8 mouse cellular contexts compared by ENCODE assay signal in the genomic region with DNA sequence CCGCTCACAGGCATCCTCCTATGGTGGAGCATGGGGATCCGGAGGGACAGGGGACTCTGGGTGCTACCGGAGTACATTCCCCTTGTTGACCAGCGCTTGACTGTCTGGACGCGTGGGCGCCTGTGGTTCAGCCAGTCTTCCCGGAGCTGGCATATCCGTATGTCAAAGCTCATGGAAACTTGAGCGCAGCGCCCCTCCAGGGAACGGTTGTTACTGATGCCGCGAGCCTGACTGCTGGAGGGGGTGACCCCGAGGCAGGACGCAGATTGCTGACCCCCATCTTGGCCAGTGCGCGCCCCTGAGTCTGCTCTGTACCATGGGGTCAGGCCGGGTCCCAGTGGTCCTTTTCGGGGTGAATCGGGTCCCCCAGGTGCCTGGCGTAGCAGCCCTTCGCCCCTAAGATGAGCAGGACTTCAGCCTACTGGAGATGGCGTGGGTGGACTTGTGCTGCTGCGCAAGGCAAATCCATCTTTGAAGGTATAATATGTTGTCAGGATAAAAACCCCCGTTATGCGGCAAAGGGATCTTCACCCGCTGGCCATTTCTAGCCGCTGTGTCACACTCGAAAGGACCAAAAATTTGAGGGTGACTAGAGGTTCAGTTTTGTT. TPM values are rescaled to one million over a fixed set of nuclear protein-coding genes. Genes with fewer than 3 reads are reported as not detected.
DNase-seq lines count a peak whose midpoint lies in the region; ATAC-seq and TF ChIP-seq lines count a peak whose summit lies in the region.

No protein-coding gene starts in this region.

- peaks cover 15% of the 10 kb centered on the region for H3K4me1 ChIP-seq in liver, embryonic 11.5 days (replicated peaks; ENCODE audit: control insufficient read depth, insufficient read depth, low read length)
- 0 out of 2 replicates have a peak, but pooled peaks cover 5% of the 10 kb centered on the region for H3K4me1 ChIP-seq in midbrain, postnatal 0 days (ENCODE audit: insufficient read depth, low read length)

- peak; percentile 10 for TF ChIP-seq CTCF in C2C12 (IDR thresholded peaks at IDR 0.05; ENCODE audit: control insufficient read depth, insufficient read depth, insufficient read length)
- TF ChIP-seq CTCF in midbrain, postnatal 0 days (IDR thresholded peaks at IDR 0.05): peak; percentile 59

- peak; percentile 35 for ATAC-seq in liver, embryonic 11.5 days (replicated peaks; ENCODE audit: low FRiP score)
- ATAC-seq in midbrain, postnatal 0 days (ENCODE audit: low FRiP score): peak; percentile 64

- H3K27ac ChIP-seq in liver, embryonic 11.5 days (ENCODE audit: low read depth, low read length): peak overlapping the region; percentile 95
- H3K27ac ChIP-seq in midbrain, postnatal 0 days (ENCODE audit: low read depth, low read length): peak overlapping the region; percentile 49; the same call in 1 of the 2 replicates

- no peaks in the 10 kb centered on the region for H3K27me3 ChIP-seq in C2C12 (ENCODE audit: control insufficient read depth, insufficient read depth, insufficient read length)
- no peaks in the 10 kb centered on the region for H3K27me3 ChIP-seq in liver, embryonic 11.5 days (replicated peaks; ENCODE audit: control insufficient read depth, insufficient read depth, low read length)
- no peaks in the 10 kb centered on the region for H3K27me3 ChIP-seq in midbrain, postnatal 0 days (ENCODE audit: insufficient read depth, low read length)

- intact Hi-C loops in heart, postnatal 14 days (cut with DNase I): no loop called here

- under 1% methylated on average over 30 of the region's 30 CpGs for WGBS in liver, embryonic 11.5 days
- WGBS in midbrain, postnatal 0 days: 1% methylated on average over 30 of the region's 30 CpGs

- peak; percentile 63 to 72 for DNase-seq in cerebellum, adult 18-20 months
- DNase-seq in cerebellum, adult 9-10 months: no peak
- peak; percentile 87 for DNase-seq in embryo, embryonic 11 days
- peak; percentile 58 to 70 for DNase-seq in heart, postnatal 14 days
- no peak for DNase-seq in liver, embryonic 11.5 days (ENCODE audit: low spot score)
- peak; percentile 74 for DNase-seq in midbrain, postnatal 0 days (ENCODE audit: low spot score)
- peak; percentile 78 for DNase-seq in thymus, postnatal 14 days

- H3K79me2 ChIP-seq in C2C12 (ENCODE audit: control insufficient read depth, insufficient read depth): peaks cover 49% of the 10 kb centered on the region

- H3K79me3 ChIP-seq in C2C12 (ENCODE audit: low read depth): peaks cover 20% of the 10 kb centered on the region

- H3K36me3 ChIP-seq in C2C12 (ENCODE audit: control insufficient read depth, insufficient read depth): no peaks in the 10 kb centered on the region
- peaks cover 2% of the 10 kb centered on the region; the same call in 1 of the 2 replicates for H3K36me3 ChIP-seq in liver, embryonic 11.5 days (ENCODE audit: control insufficient read depth, insufficient read depth, low read length)
- no peaks in the 10 kb centered on the region for H3K36me3 ChIP-seq in midbrain, postnatal 0 days (ENCODE audit: insufficient read depth, low read length)

- H3K9me3 ChIP-seq in liver, embryonic 11.5 days (ENCODE audit: control insufficient read depth, low read length): no peaks in the 10 kb centered on the region
- H3K9me3 ChIP-seq in midbrain, postnatal 0 days (ENCODE audit: low read length): no peaks in the 10 kb centered on the region

- peak overlapping the region; percentile 95 for H3K9ac ChIP-seq in liver, embryonic 11.5 days (ENCODE audit: low read depth, low read length)
- peak overlapping the region; percentile 66 for H3K9ac ChIP-seq in midbrain, postnatal 0 days (replicated peaks; ENCODE audit: low read length, poor library complexity, severe bottlenecking)

- H3ac ChIP-seq in C2C12 (ENCODE audit: control insufficient read depth, insufficient read length, low read depth): peak overlapping the region; percentile 84

- H3K4me3 ChIP-seq in C2C12 (ENCODE audit: insufficient read depth, poor library complexity, severe bottlenecking): peak overlapping the region; percentile 54
- H3K4me3 ChIP-seq in liver, embryonic 11.5 days (ENCODE audit: low read depth, low read length): peak overlapping the region; percentile 90
- H3K4me3 ChIP-seq in midbrain, postnatal 0 days (ENCODE audit: low read depth, low read length): peak overlapping the region; percentile 53

- H3K4me2 ChIP-seq in liver, embryonic 11.5 days: peak overlapping the region; percentile 88
- peak overlapping the region; percentile 92 for H3K4me2 ChIP-seq in midbrain, postnatal 0 days (ENCODE audit: low read depth, low read length, poor library complexity, severe bottlenecking)

TF ChIP-seq in C2C12, 6 proteins besides CTCF, POLR2A, EP300 and RAD21:
- TF ChIP-seq USF1 (IDR thresholded peaks at IDR 0.05; ENCODE audit: low read depth) (no peak), MYOG (IDR thresholded peaks at IDR 0.05; ENCODE audit: control insufficient read depth, extremely low read depth, insufficient read length) (no peak), CEBPB (IDR thresholded peaks at IDR 0.05; ENCODE audit: low read depth) (no peak), MAX (IDR thresholded peaks at IDR 0.05) (no peak), FOSL1 (IDR thresholded peaks at IDR 0.05; ENCODE audit: insufficient read depth, low read length, poor library complexity, severe bottlenecking) (no peak), MYOD1 (IDR thresholded peaks at IDR 0.05; ENCODE audit: control insufficient read depth, insufficient read length, low read depth) (no peak)

RNA-seq across cellular contexts. Expression of gene Kmt5a, which starts 0.5 kb away (rescaled TPM):
- polyA plus RNA-seq in C2C12 (2012; fragmentation: generic; extraction: Trizol): 91.5 TPM
- total RNA-seq in heart, postnatal 14 days (2021): 100 to 1,000 TPM; 161 to 185 TPM
- 132 and 145 TPM in 2 replicates for polyA plus RNA-seq in liver, embryonic 11.5 days (2014; fragmentation: Nextera tagmentation; extraction: Ambion mirVana)
- 27.4 and 39.0 TPM in 2 replicates for total RNA-seq in midbrain, postnatal 0 days (2014; rRNA removed)
- 13.3 and 15.3 TPM in 2 replicates for polyA plus RNA-seq in midbrain, postnatal 0 days (2015; fragmentation: Nextera tagmentation; extraction: Ambion mirVana)

RNA-seq across cellular contexts. Expression of gene Sbno1, which starts 14.4 kb away (rescaled TPM):
- polyA plus RNA-seq in C2C12 (2012; fragmentation: generic; extraction: Trizol): 13.0 TPM
- total RNA-seq in heart, postnatal 14 days (2021): 10 to 100 TPM; 66.7 to 70.9 TPM
- 75.2 and 86.4 TPM in 2 replicates for polyA plus RNA-seq in liver, embryonic 11.5 days (2014; fragmentation: Nextera tagmentation; extraction: Ambion mirVana)
- total RNA-seq in midbrain, postnatal 0 days (2014; rRNA removed): 41.0 and 54.5 TPM in 2 replicates
- polyA plus RNA-seq in midbrain, postnatal 0 days (2015; fragmentation: Nextera tagmentation; extraction: Ambion mirVana): 68.9 and 80.4 TPM in 2 replicates

RNA-seq across cellular contexts. Expression of gene Rilpl2, which starts 38.0 kb away (rescaled TPM):
- polyA plus RNA-seq in C2C12 (2012; fragmentation: generic; extraction: Trizol): 22.8 TPM
- total RNA-seq in heart, postnatal 14 days (2021): 1 to 10 TPM; 8.8 to 9.5 TPM
- polyA plus RNA-seq in liver, embryonic 11.5 days (2014; fragmentation: Nextera tagmentation; extraction: Ambion mirVana): 18.7 and 19.8 TPM in 2 replicates
- 32.3 and 38.6 TPM in 2 replicates for total RNA-seq in midbrain, postnatal 0 days (2014; rRNA removed)
- polyA plus RNA-seq in midbrain, postnatal 0 days (2015; fragmentation: Nextera tagmentation; extraction: Ambion mirVana): 33.8 and 34.3 TPM in 2 replicates

RNA-seq across cellular contexts. Expression of gene Snrnp35, which starts 42.7 kb away (rescaled TPM):
- 23.8 TPM for polyA plus RNA-seq in C2C12 (2012; fragmentation: generic; extraction: Trizol)
- 10 to 100 TPM in 1 of 2 experiments, 1 to 10 TPM in 1; 9.6 to 13.1 TPM for total RNA-seq in heart, postnatal 14 days (2021)
- polyA plus RNA-seq in liver, embryonic 11.5 days (2014; fragmentation: Nextera tagmentation; extraction: Ambion mirVana): 13.6 and 14.0 TPM in 2 replicates
- total RNA-seq in midbrain, postnatal 0 days (2014; rRNA removed): 5.2 and 10.7 TPM in 2 replicates
- 10.1 and 13.0 TPM in 2 replicates for polyA plus RNA-seq in midbrain, postnatal 0 days (2015; fragmentation: Nextera tagmentation; extraction: Ambion mirVana)

Comparison
In these comparisons a context has a peak if more than half of its experiments do, and no peak if none do; other contexts are left out.
1. DNase-seq: peak in cerebellum, adult 18-20 months (2 of 2), embryo, embryonic 11 days (single experiment), heart, postnatal 14 days (2 of 2), midbrain, postnatal 0 days (single experiment) and thymus, postnatal 14 days (single experiment); none in cerebellum, adult 9-10 months (single experiment) and liver, embryonic 11.5 days (single experiment).
2. Peak in every context shown above with its lines, with median percentiles within 50 percentile points of each other: H3K4me3 ChIP-seq.